Mouse (Mus musculus) embryonic facial prominence, embryonic 12.5 days (tissue): Measurements from ENCODE around the gene Rsph6a. TPM values are rescaled to one million over a fixed set of nuclear protein-coding genes. Genes with fewer than 3 reads are reported as not detected.

Experiments
- ATAC-seq: fragments of 200-750 bp; cut with Nextera tagmentation; 2 replicates; pipeline ENCODE4 v1.8.0; 2017; ENCODE audit not compliant: insufficient number of reproducible peaks, insufficient read depth, low FRiP score, low TSS enrichment
- H3K27ac ChIP-seq: fragments of 300-500 bp; sonication (generic); 2 replicates; pipeline ENCODE4 v1.5.1; 2016; ENCODE audit warnings: mild to moderate bottlenecking
- H3K27me3 ChIP-seq: fragments of 300-500 bp; sonication (generic); 2 replicates; pipeline ENCODE4 v1.6.1; 2016; ENCODE audit warnings: mild to moderate bottlenecking, moderate library complexity
- H3K36me3 ChIP-seq: fragments of 300-500 bp; sonication (generic); 2 replicates; pipeline ENCODE4 v1.6.1; 2016; ENCODE audit warnings: mild to moderate bottlenecking
- H3K4me1 ChIP-seq: fragments of 300-500 bp; sonication (generic); 2 replicates; pipeline ENCODE4 v1.6.1; 2016
- H3K4me2 ChIP-seq: fragments of 300-500 bp; sonication (generic); replicated peaks from 2 replicates; pipeline ENCODE4 v1.6.1; 2016; ENCODE audit warnings: mild to moderate bottlenecking, moderate library complexity
- H3K4me3 ChIP-seq: fragments of 300-500 bp; sonication (generic); 2 replicates; pipeline ENCODE4 v1.5.1; 2016; ENCODE audit warnings: mild to moderate bottlenecking
- H3K9ac ChIP-seq: fragments of 300-500 bp; sonication (generic); 2 replicates; pipeline ENCODE4 v1.6.1; 2016; ENCODE audit warnings: mild to moderate bottlenecking, moderate library complexity
- H3K9me3 ChIP-seq: fragments of 300-500 bp; sonication (generic); 2 replicates; pipeline ENCODE4 v1.6.1; 2016; ENCODE audit warnings: mild to moderate bottlenecking, moderate library complexity
- WGBS: fragments of 180-500 bp; shearing (Covaris S2); methylation state at CpG from one replicate; pipeline ENCODE4 v1.1.7; 2016; 5-methylcytosine and 5-hydroxymethylcytosine counted together
- polyA plus RNA-seq: library from polyadenylated mRNA; unstranded; fragments of >200 nt; fragmentation: Nextera tagmentation; extraction: Ambion mirVana; gene quantifications from 2 replicates; pipeline ENCODE4 v1.2.1, GENCODE M21; 2016

Rsph6a gene
- polyA plus RNA-seq, 1 experiment from 2014 or later, result not detected

- H3K4me2 ChIP-seq, result peak overlapping the region; percentile 31; the same call in 1 of the 2 replicates
- H3K27ac ChIP-seq, result no peak overlapping the region
- peaks cover 63% of the 10 kb centered on the region for H3K36me3 ChIP-seq
- no peaks in the 10 kb centered on the region for H3K27me3 ChIP-seq
- ATAC-seq, result no peak
- 0 out of 2 replicates have a peak overlapping the region, but pooled peaks have one; percentile 10 for H3K4me3 ChIP-seq
- no peaks in the 10 kb centered on the region for H3K9me3 ChIP-seq
- H3K4me1 ChIP-seq, result peaks cover 36% of the 10 kb centered on the region
- H3K9ac ChIP-seq, result 0 out of 2 replicates have a peak overlapping the region, but pooled peaks have one; percentile 11
- 80% methylated on average over 6 of the region's 6 CpGs for WGBS
Observed at GRCm38 (mm10) chr7:19084277-19084771, 29.8 kb downstream of the Rsph6a start.

- 0 out of 2 replicates have a peak overlapping the region, but pooled peaks have one; percentile 11 for H3K9ac ChIP-seq
- peaks cover 56% of the 10 kb centered on the region for H3K36me3 ChIP-seq
- no peak for ATAC-seq
- no peak overlapping the region for H3K4me3 ChIP-seq
- WGBS, result 26% methylated on average over 9 of the region's 9 CpGs
- no peaks in the 10 kb centered on the region for H3K9me3 ChIP-seq
- H3K4me1 ChIP-seq, result peaks cover 36% of the 10 kb centered on the region
- H3K4me2 ChIP-seq, result 0 out of 2 replicates have a peak overlapping the region, but pooled peaks have one; percentile 28
- peak overlapping the region; percentile 38; the same call in 1 of the 2 replicates for H3K27ac ChIP-seq
- H3K27me3 ChIP-seq, result no peaks in the 10 kb centered on the region
Observed at GRCm38 (mm10) chr7:19084921-19085473, 30.5 kb downstream of the Rsph6a start.

GRCm38 (mm10) chr7:19085495-19085894 is 31.0 kb downstream of the Rsph6a start:
- Histone ChIP-seq H3K4me1 (peaks cover 36% of the 10 kb centered on the region), H3K9me3 (no peaks in the 10 kb centered on the region), H3K27ac (peak overlapping the region; percentile 38; the same call in 1 of the 2 replicates), H3K4me3 (no peak overlapping the region), H3K4me2 (0 out of 2 replicates have a peak overlapping the region, but pooled peaks have one; percentile 28), H3K36me3 (peaks cover 52% of the 10 kb centered on the region), H3K9ac (0 out of 2 replicates have a peak overlapping the region, but pooled peaks have one; percentile 11), H3K27me3 (no peaks in the 10 kb centered on the region)
- ATAC-seq, result no peak
- 15% methylated on average over 6 of the region's 6 CpGs for WGBS

DNA sequence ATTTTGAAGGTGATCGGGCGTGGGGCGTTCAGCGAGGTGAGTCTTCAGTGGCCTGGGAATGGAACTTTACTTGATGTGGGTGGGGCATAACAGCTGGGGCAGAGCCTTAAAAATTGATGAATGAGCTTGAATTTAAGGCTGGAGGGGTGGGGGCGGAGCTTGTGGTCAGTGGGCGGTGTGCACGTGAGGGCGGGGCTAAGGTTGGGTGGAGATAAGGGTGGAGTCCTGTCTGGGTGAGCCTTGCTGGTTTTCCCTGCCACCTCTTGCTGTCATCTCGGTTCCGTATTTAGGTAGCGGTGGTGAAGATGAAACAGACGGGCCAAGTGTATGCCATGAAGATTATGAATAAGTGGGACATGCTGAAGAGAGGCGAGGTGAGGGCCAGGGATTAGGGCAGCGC is 31.6 kb downstream of the Rsph6a start:
- Histone ChIP-seq H3K36me3 (peaks cover 50% of the 10 kb centered on the region), H3K4me3 (no peak overlapping the region), H3K9ac (no peak overlapping the region), H3K4me2 (peak overlapping the region; percentile 28; the same call in 1 of the 2 replicates), H3K27ac (no peak overlapping the region), H3K4me1 (peaks cover 36% of the 10 kb centered on the region), H3K9me3 (no peaks in the 10 kb centered on the region), H3K27me3 (no peaks in the 10 kb centered on the region)
- WGBS, result 11% methylated on average over 14 of the region's 14 CpGs
- ATAC-seq, result no peak

- Histone ChIP-seq H3K27ac (no peak overlapping the region), H3K9ac (no peak overlapping the region), H3K9me3 (no peaks in the 10 kb centered on the region), H3K4me3 (no peak overlapping the region), H3K4me2 (no peak overlapping the region), H3K4me1 (peaks cover 36% of the 10 kb centered on the region), H3K27me3 (no peaks in the 10 kb centered on the region), H3K36me3 (peaks cover 46% of the 10 kb centered on the region)
- no peak for ATAC-seq
- WGBS, result 62% methylated on average over 18 of the region's 18 CpGs
Observed at GRCm38 (mm10) chr7:19086760-19087159, 32.3 kb downstream of the Rsph6a start.

DNA sequence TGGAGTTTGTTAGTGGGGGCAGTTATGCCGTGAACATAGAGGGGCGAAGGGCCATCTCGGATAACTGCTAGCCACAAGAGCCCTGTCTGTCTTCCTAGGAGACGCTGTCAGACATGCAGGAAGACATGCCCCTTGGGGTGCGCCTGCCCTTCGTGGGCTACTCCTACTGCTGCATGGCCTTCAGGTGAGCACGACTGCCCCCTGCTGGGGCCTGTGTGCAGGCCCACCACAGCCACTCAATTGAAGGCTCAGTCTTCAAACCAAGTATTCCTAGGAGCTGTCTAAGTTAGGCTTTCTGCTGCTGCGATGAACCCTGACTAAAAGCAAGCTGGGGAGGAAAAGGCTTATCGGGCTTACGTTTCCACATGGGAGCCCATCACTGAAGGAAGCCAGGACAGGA is 34.3 kb downstream of the Rsph6a start:
- Histone ChIP-seq H3K36me3 (peaks cover 31% of the 10 kb centered on the region), H3K4me2 (no peak overlapping the region), H3K27me3 (no peaks in the 10 kb centered on the region), H3K9me3 (no peaks in the 10 kb centered on the region), H3K4me1 (peaks cover 37% of the 10 kb centered on the region), H3K9ac (no peak overlapping the region), H3K27ac (no peak overlapping the region), H3K4me3 (no peak overlapping the region)
- WGBS, result 42% methylated on average over 10 of the region's 10 CpGs
- no peak for ATAC-seq

GRCm38 (mm10) chr7:19091913-19092312 is 37.4 kb downstream of the Rsph6a start:
- peaks cover 28% of the 10 kb centered on the region for H3K4me1 ChIP-seq
- H3K4me3 ChIP-seq, result peak overlapping the region; percentile 77; the same call in 1 of the 2 replicates
- H3K4me2 ChIP-seq, result peak overlapping the region; percentile 85
- peaks cover 29% of the 10 kb centered on the region for H3K36me3 ChIP-seq
- H3K27ac ChIP-seq, result peak overlapping the region; percentile 94
- H3K9ac ChIP-seq, result peak overlapping the region; percentile 54
- 28% methylated on average over 17 of the region's 17 CpGs for WGBS
- no peaks in the 10 kb centered on the region for H3K9me3 ChIP-seq
- H3K27me3 ChIP-seq, result no peaks in the 10 kb centered on the region
- no peak for ATAC-seq

DNA sequence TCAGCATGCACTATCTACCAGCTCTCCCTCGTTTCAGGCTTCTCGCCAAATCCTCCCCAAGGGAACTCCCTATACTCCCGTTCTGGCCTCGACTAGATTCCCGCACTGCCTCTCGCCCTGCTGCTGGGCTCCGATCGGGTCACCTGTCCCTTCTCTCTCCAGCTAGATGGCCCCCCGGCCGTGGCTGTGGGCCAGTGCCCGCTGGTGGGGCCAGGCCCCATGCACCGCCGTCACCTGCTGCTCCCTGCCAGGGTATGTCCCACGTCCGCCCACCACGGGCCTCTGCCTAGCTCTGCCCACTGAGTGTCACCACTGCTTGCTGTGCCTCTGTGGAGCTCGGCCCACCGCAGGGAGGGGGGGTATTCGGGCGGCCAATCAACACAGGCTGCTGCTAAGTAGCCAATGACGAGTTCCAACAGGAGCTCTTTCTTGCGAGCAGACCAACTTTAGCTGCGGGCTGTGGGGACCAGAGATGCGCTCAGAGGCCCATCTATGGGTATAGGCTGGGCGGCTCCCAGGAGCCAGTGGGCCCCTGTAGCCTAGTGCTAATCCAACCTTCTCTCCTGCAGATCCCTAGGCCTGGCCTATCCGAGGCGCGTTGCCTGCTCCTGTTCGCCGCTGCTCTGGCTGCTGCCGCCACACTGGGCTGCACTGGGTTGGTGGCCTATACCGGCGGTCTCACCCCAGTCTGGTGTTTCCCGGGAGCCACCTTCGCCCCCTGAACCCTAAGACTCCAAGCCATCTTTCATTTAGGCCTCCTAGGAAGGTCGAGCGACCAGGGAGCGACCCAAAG is 38.1 kb downstream of the Rsph6a start:
- Histone ChIP-seq H3K4me3 (peak overlapping the region; percentile 77), H3K4me1 (peaks cover 35% of the 10 kb centered on the region), H3K27ac (peak overlapping the region; percentile 94), H3K36me3 (peaks cover 29% of the 10 kb centered on the region), H3K9ac (peak overlapping the region; percentile 54), H3K27me3 (no peaks in the 10 kb centered on the region), H3K4me2 (peak overlapping the region; percentile 85), H3K9me3 (no peaks in the 10 kb centered on the region)
- peak; percentile 49 for ATAC-seq
- 4% methylated on average over 38 of the region's 38 CpGs for WGBS

DNA sequence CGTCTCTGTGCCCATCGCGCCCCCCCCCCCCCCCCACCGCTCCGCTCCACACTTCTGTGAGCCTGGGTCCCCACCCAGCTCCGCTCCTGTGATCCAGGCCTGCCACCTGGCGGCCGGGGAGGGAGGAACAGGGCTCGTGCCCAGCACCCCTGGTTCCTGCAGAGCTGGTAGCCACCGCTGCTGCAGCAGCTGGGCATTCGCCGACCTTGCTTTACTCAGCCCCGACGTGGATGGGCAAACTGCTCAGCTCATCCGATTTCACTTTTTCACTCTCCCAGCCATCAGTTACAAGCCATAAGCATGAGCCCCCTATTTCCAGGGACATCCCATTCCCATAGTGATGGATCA is 38.7 kb downstream of the Rsph6a start:
- Histone ChIP-seq H3K9me3 (no peaks in the 10 kb centered on the region), H3K4me1 (peaks cover 35% of the 10 kb centered on the region), H3K36me3 (peaks cover 24% of the 10 kb centered on the region), H3K4me2 (peak overlapping the region; percentile 85), H3K9ac (peak overlapping the region; percentile 54), H3K4me3 (peak overlapping the region; percentile 77), H3K27me3 (no peaks in the 10 kb centered on the region), H3K27ac (peak overlapping the region; percentile 94)
- peak; percentile 13 for ATAC-seq
- 2% methylated on average over 12 of the region's 15 CpGs for WGBS

GRCm38 (mm10) chr7:19093537-19094385 is 39.3 kb downstream of the Rsph6a start:
- Histone ChIP-seq H3K4me3 (peak overlapping the region; percentile 77), H3K9me3 (no peaks in the 10 kb centered on the region), H3K9ac (peak overlapping the region; percentile 91), H3K27me3 (no peaks in the 10 kb centered on the region), H3K36me3 (peaks cover 24% of the 10 kb centered on the region), H3K4me1 (peaks cover 37% of the 10 kb centered on the region), H3K27ac (peak overlapping the region; percentile 99), H3K4me2 (peak overlapping the region; percentile 85)
- 1% methylated on average over 45 of the region's 45 CpGs for WGBS
- ATAC-seq, result peak; percentile 87

- H3K9ac ChIP-seq, result peak within 1 kb of the TSS; percentile 91
- peaks cover 20% of the 10 kb centered on the region for H3K36me3 ChIP-seq
- H3K4me2 ChIP-seq, result peak within 1 kb of the TSS; percentile 85
- H3K4me3 ChIP-seq, result peak within 1 kb of the TSS; percentile 77
- H3K4me1 ChIP-seq, result peaks cover 41% of the 10 kb centered on the region
- H3K27me3 ChIP-seq, result no peaks in the 10 kb centered on the region
- no peak; the same call in 1 of the 2 replicates for ATAC-seq
- no peaks in the 10 kb centered on the region for H3K9me3 ChIP-seq
- peak within 1 kb of the TSS; percentile 99 for H3K27ac ChIP-seq
- WGBS, result 1% methylated on average over 29 of the region's 36 CpGs
Observed at GRCm38 (mm10) chr7:19094471-19094825, 40.0 kb downstream of the Rsph6a start, which contains the start of gene Six5. TSS of gene Six5 (plus strand) at chr7:19094594.
